Mouse (Mus musculus) embryonic fibroblast, embryonic 13.5 days (primary cell): ENCODE results near the gene Map4k4.

Source experiments
- CTCF ChIP-seq: IDR thresholded peaks from 2 replicates; pipeline ENCODE4 v1.5.1; 2011; ENCODE audit warnings: mild to moderate bottlenecking, control low read depth, low read length, moderate library complexity, borderline replicate concordance; ENCODE audit not compliant: insufficient read depth
- POLR2A ChIP-seq: IDR thresholded peaks from 2 replicates; pipeline ENCODE4 v1.6.1; 2011; ENCODE audit warnings: low read depth, mild to moderate bottlenecking, control low read depth, low read length, moderate library complexity

DNA sequence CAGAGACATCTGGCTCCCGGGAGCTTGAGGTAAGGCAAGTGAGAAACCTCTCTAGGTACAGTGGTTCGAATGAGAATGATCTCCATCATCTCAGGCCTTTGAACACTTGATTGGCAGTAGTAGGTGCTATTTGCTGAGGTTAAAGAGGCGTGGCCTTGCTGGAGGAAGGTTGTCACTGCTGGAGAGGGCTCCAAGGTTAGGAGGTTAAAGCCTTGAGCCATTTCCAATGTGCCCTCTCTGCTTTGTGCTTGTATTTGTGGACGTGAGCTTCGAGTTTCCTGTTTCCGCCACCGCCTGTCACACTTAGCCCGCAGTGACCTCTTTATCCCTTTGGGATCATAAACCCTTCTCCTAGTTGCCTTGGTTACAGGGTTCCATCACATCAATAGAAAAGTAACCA is 151.4 kb downstream of the Map4k4 start:
- TF ChIP-seq POLR2A, result no peak
- no peak for TF ChIP-seq CTCF
